Mouse (Mus musculus) MEL (cell line): ENCODE measurements around the gene Tarm1.

Source experiments
- EP300 ChIP-seq, 2 experiments: IDR thresholded peaks; 2 replicates each; pipeline ENCODE4 v1.6.1; 2011; ENCODE audit warnings: improper control_type of control experiment in 2 of 2, low read length in 2 of 2, low read depth in 1 of 2, mild to moderate bottlenecking in 1 of 2
- GABPA ChIP-seq: IDR thresholded peaks from 2 replicates; pipeline ENCODE4 v1.6.1; 2012; ENCODE audit warnings: low read depth, mild to moderate bottlenecking, inconsistent platforms, low read length, improper control_type of control experiment, moderate library complexity
- MAX ChIP-seq: IDR thresholded peaks from 2 replicates; pipeline ENCODE4 v1.6.1; 2011; ENCODE audit warnings: low read length, improper control_type of control experiment
- MAZ ChIP-seq: IDR thresholded peaks from 2 replicates; pipeline ENCODE4 v1.6.1; 2012; ENCODE audit warnings: low read depth, mild to moderate bottlenecking, inconsistent platforms, low read length, improper control_type of control experiment

GRCm38 (mm10) chr7:3457841-3458217, 44.6 kb downstream of the Tarm1 start:
- TF ChIP-seq EP300 (IDR thresholded peaks at IDR 0.05; ENCODE audit: low read depth in 1 of 2, low read length in 2 of 2): no peak
- no peak for TF ChIP-seq MAX
- TF ChIP-seq GABPA: no peak
- TF ChIP-seq MAZ: no peak
